Mouse (Mus musculus) midbrain, postnatal 0 days (tissue): ENCODE measurements around the gene Jsrp1. TPM values are rescaled to one million over a fixed set of nuclear protein-coding genes. Genes with fewer than 3 reads are reported as not detected.

Experiments used
- ATAC-seq: fragments of 200-750 bp; cut with Nextera tagmentation; 2 replicates; pipeline ENCODE4 v1.8.0; 2017; ENCODE audit warnings: moderate number of reproducible peaks, mild to moderate bottlenecking, moderate TSS enrichment, moderate library complexity; ENCODE audit not compliant: low FRiP score
- DNase-seq: peaks from one replicate; pipeline ENCODE4 v3.0.0-alpha.2; 2015; ENCODE audit warnings: low spot score
- H3K27ac ChIP-seq: fragments of 300-500 bp; sonication (generic); 2 replicates; pipeline ENCODE4 v1.5.1; 2014; ENCODE audit warnings: low read depth, mild to moderate bottlenecking, low read length, mixed read lengths
- H3K27me3 ChIP-seq: fragments of 300-500 bp; sonication (generic); 2 replicates; pipeline ENCODE4 v1.6.1; 2014; ENCODE audit warnings: low read length, control low read depth, mixed read lengths; ENCODE audit not compliant: insufficient read depth
- H3K36me3 ChIP-seq: fragments of 300-500 bp; sonication (generic); 2 replicates; pipeline ENCODE4 v1.6.1; 2014; ENCODE audit warnings: low read length, control low read depth, mixed read lengths; ENCODE audit not compliant: insufficient read depth
- H3K4me1 ChIP-seq: fragments of 300-500 bp; sonication (generic); 2 replicates; pipeline ENCODE4 v1.6.1; 2014; ENCODE audit warnings: mild to moderate bottlenecking, control low read depth, antibody characterized with exemption, low read length, mixed read lengths; ENCODE audit not compliant: insufficient read depth
- H3K4me2 ChIP-seq: fragments of 300-500 bp; sonication (generic); 2 replicates; pipeline ENCODE4 v1.6.1; 2014; ENCODE audit warnings: low read depth, mild to moderate bottlenecking, low read length, mixed read lengths; ENCODE audit not compliant: poor library complexity, severe bottlenecking
- H3K4me3 ChIP-seq: fragments of 300-500 bp; sonication (generic); 2 replicates; pipeline ENCODE4 v1.5.1; 2014; ENCODE audit warnings: low read depth, mild to moderate bottlenecking, low read length, moderate library complexity
- H3K9ac ChIP-seq: fragments of 300-500 bp; sonication (generic); replicated peaks from 2 replicates; pipeline ENCODE4 v1.6.1; 2014; ENCODE audit warnings: mild to moderate bottlenecking, low read length, moderate library complexity, mixed read lengths; ENCODE audit not compliant: poor library complexity, severe bottlenecking
- H3K9me3 ChIP-seq: fragments of 300-500 bp; sonication (generic); 2 replicates; pipeline ENCODE4 v1.6.1; 2016; ENCODE audit warnings: low read length, control low read depth
- CTCF ChIP-seq: IDR thresholded peaks from 2 replicates; pipeline ENCODE4 v1.5.1; 2016; ENCODE audit warnings: antibody characterized with exemption, mild to moderate bottlenecking
- WGBS: fragments of 180-500 bp; shearing (Covaris S2); extraction: QIAGEN DNeasy Blood & Tissue Kit; methylation state at CpG from one replicate; pipeline ENCODE4 v1.1.7; 2014; 5-methylcytosine and 5-hydroxymethylcytosine counted together
- polyA plus RNA-seq: library from polyadenylated mRNA; unstranded; fragments of >200 nt; fragmentation: Nextera tagmentation; extraction: Ambion mirVana; gene quantifications from 2 replicates; pipeline ENCODE4 v1.2.1, GENCODE M21; 2015
- total RNA-seq: library from RNA; depleted of rRNA; stranded (reverse); fragments of >200 nt; gene quantifications from 2 replicates; pipeline ENCODE4 v1.2.3, GENCODE M21; 2014

Gene Jsrp1
- total and polyA plus RNA-seq, 2 experiments from 2014 or later: 1.1 TPM; not detected in 1

GRCm38 (mm10) chr10:80856267-80856666 is 43.0 kb upstream of the Jsrp1 start:
- no peaks in the 10 kb centered on the region for H3K9me3 ChIP-seq
- peak; percentile 28; the same call in 1 of the 2 replicates for ATAC-seq
- peaks cover 18% of the 10 kb centered on the region for H3K36me3 ChIP-seq
- DNase-seq: peak; percentile 55
- peak overlapping the region; percentile 95 for H3K4me2 ChIP-seq
- H3K4me1 ChIP-seq: peaks cover 19% of the 10 kb centered on the region
- H3K27ac ChIP-seq: peak overlapping the region; percentile 43; the same call in 1 of the 2 replicates
- WGBS: 65% methylated on average over 3 of the region's 3 CpGs
- no peaks in the 10 kb centered on the region for H3K27me3 ChIP-seq
- TF ChIP-seq CTCF: peak; percentile 45
- H3K4me3 ChIP-seq: peak overlapping the region; percentile 81
- peak overlapping the region; percentile 83 for H3K9ac ChIP-seq

DNA sequence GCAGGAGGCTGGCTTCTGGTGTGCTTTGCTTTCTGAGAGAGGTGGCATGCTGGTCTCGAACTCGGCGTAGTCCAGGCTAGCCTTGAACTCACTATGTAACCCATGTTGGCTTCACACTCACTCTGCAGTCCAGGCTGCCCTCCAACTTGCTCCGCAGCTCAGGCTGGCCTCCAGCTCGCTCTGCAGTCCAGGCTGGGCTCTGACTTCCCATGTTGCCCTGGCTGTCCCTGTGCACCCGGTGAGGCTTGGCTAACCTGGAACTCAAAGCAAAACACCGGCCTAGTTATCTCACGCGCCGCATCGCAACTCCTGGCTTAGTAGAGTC is 42.4 kb upstream of the Jsrp1 start:
- ATAC-seq (no peak), DNase-seq (no peak)
- H3K27me3 ChIP-seq: no peaks in the 10 kb centered on the region
- H3K4me1 ChIP-seq: peaks cover 19% of the 10 kb centered on the region
- H3K9me3 ChIP-seq: no peaks in the 10 kb centered on the region
- 0 out of 2 replicates have a peak overlapping the region, but pooled peaks have one; percentile 87 for H3K27ac ChIP-seq
- 18% methylated on average over 11 of the region's 11 CpGs for WGBS
- peak overlapping the region; percentile 83 for H3K9ac ChIP-seq
- peaks cover 20% of the 10 kb centered on the region for H3K36me3 ChIP-seq
- peak overlapping the region; percentile 81 for H3K4me3 ChIP-seq
- H3K4me2 ChIP-seq: peak overlapping the region; percentile 95
- no peak for TF ChIP-seq CTCF

GRCm38 (mm10) chr10:80854913-80855748 is 41.8 kb upstream of the Jsrp1 start, which contains the start of the genes Lsm7 and Sppl2b:
Gene Lsm7, minus strand, starts transcription at chr10:80855209.
Gene Sppl2b, plus strand, starts transcription at chr10:80855275.
- ATAC-seq: peak; percentile 77
- peak within 1 kb of the TSS; percentile 95 for H3K4me2 ChIP-seq
- TF ChIP-seq CTCF: no peak
- DNase-seq: peak; percentile 96
- peak within 1 kb of the TSS; percentile 87 for H3K27ac ChIP-seq
- H3K9ac ChIP-seq: peak within 1 kb of the TSS; percentile 83
- no peaks in the 10 kb centered on the region for H3K27me3 ChIP-seq
- H3K9me3 ChIP-seq: no peaks in the 10 kb centered on the region
- H3K4me3 ChIP-seq: peak within 1 kb of the TSS; percentile 81
- WGBS: under 1% methylated on average over 78 of the region's 81 CpGs
- H3K4me1 ChIP-seq: peaks cover 19% of the 10 kb centered on the region
- peaks cover 20% of the 10 kb centered on the region for H3K36me3 ChIP-seq

DNA sequence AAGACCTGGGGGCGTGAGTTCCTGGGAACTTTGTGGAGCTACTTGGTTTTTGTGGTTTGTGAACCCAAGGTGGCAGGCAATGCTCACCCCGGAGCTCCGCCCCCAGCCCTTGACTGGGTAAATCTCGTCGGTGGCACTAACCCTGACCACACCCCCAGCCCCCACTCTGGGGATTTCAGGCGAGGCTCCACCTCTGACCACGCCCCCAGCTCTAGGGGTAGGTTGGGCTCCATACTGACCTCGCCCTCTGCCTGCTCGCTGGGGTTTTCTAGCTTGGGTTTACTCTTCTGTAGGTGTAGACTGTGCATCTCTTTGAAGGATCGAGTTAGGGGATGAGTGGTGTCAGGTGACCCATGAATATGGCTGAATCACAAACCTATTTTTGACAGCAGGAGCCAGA is 35.3 kb upstream of the Jsrp1 start:
- H3K27ac ChIP-seq: no peak overlapping the region
- WGBS: 18% methylated on average over 10 of the region's 10 CpGs
- H3K9me3 ChIP-seq: no peaks in the 10 kb centered on the region
- DNase-seq (no peak), ATAC-seq (no peak)
- H3K9ac ChIP-seq: no peak overlapping the region
- H3K27me3 ChIP-seq: 0 out of 2 replicates have a peak, but pooled peaks cover 7% of the 10 kb centered on the region
- no peaks in the 10 kb centered on the region for H3K4me1 ChIP-seq
- no peak for TF ChIP-seq CTCF
- no peak overlapping the region for H3K4me2 ChIP-seq
- no peak overlapping the region for H3K4me3 ChIP-seq
- H3K36me3 ChIP-seq: peaks cover 22% of the 10 kb centered on the region

GRCm38 (mm10) chr10:80845732-80846131 is 32.4 kb upstream of the Jsrp1 start:
- Histone ChIP-seq H3K27me3 (peaks cover 7% of the 10 kb centered on the region; the same call in 1 of the 2 replicates), H3K4me2 (no peak overlapping the region), H3K4me1 (no peaks in the 10 kb centered on the region), H3K4me3 (no peak overlapping the region), H3K36me3 (0 out of 2 replicates have a peak, but pooled peaks cover 2% of the 10 kb centered on the region), H3K9me3 (no peaks in the 10 kb centered on the region), H3K27ac (no peak overlapping the region), H3K9ac (no peak overlapping the region)
- 80% methylated on average over 12 of the region's 12 CpGs for WGBS
- no peak for DNase-seq
- ATAC-seq: no peak
- no peak for TF ChIP-seq CTCF
